Mouse (Mus musculus) monocyte, adult 2 months (primary cell): ENCODE results near the gene Dync2li1.

ENCODE experiments used
- DNase-seq, 2 experiments: peaks; one replicate each; pipeline ENCODE4 v3.0.0; 2022; ENCODE audit warnings: low spot score in 2 of 2, low read depth in 1 of 2

Dync2li1 gene

GRCm38 (mm10) chr17:84681670-84682069 lies 55.4 kb downstream of the Dync2li1 start:
- DNase-seq, result no peak

GRCm38 (mm10) chr17:84682734-84683717 lies 56.7 kb downstream of the Dync2li1 start, which contains the start of gene Abcg5:
Gene Abcg5 (minus strand): TSS chr17:84683011.
- no peak for DNase-seq

GRCm38 (mm10) chr17:84684284-84684683 lies 58.0 kb downstream of the Dync2li1 start:
- no peak for DNase-seq

GRCm38 (mm10) chr17:84685286-84685685 lies 59.0 kb downstream of the Dync2li1 start:
- no peak for DNase-seq

GRCm38 (mm10) chr17:84687994-84688393 lies 61.7 kb downstream of the Dync2li1 start:
- DNase-seq, result no peak

- no peak for DNase-seq
These were observed 62.5 kb downstream of the Dync2li1 start for GRCm38 (mm10) chr17:84688834-84689233.

- no peak for DNase-seq
These were observed 63.0 kb downstream of the Dync2li1 start for GRCm38 (mm10) chr17:84689316-84689715.

GRCm38 (mm10) chr17:84690111-84690510 lies 63.8 kb downstream of the Dync2li1 start:
- DNase-seq, result no peak

GRCm38 (mm10) chr17:84693741-84694140 lies 67.4 kb downstream of the Dync2li1 start:
- no peak for DNase-seq

- DNase-seq, result no peak
These were observed 70.2 kb downstream of the Dync2li1 start for GRCm38 (mm10) chr17:84696537-84696936.

- DNase-seq, result no peak
These were observed 72.4 kb downstream of the Dync2li1 start for GRCm38 (mm10) chr17:84698727-84699126.
